Mouse (Mus musculus) kidney, postnatal 14 days (tissue): ENCODE data around the gene Rhbdd3.

Source experiments
- DNase-seq: peaks from one replicate; pipeline ENCODE4 v3.0.0; 2022; ENCODE audit warnings: mixed read lengths

The Rhbdd3 gene

GRCm38 (mm10) chr11:5130111-5130665 lies 31.5 kb downstream of the Rhbdd3 start:
- DNase-seq: no peak

DNA sequence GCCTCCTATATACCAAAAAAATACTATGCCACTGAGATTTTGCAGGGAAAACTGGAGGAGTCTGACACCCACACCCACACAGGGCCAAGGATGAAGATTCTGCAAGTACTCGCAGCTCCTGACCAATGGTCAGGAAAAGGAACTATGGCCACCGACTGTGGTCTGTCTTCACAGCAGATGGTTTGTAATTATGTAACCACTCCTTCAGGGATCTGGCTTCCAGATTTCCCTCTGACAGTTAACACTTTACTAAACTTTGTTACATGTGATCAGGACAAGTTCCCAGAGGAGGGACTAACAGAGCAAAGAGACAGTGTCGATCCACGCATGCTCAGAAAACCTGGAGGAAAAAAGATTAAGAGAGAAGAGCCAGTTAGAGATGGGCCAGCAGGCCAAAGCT lies 34.0 kb downstream of the Rhbdd3 start:
- no peak for DNase-seq

DNA sequence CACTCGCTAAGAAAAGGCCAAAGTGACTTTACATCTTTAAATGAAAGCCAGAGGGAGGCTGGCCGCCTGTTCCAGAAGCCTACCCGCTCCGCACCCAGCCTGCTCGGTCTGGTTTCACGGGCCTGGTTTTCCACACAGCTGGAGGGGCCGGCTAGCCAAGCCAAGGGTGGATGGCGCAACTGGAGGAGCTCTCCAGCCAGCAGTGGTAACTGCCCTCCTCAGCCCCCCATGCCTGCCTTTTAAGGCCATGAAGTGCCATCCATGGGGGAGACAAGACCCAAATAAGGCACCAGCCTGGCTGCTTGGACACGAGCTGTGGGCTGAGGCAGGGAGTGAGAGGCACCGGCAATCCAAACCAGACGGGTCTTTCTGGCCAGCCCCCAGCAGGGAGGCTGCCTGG lies 37.2 kb downstream of the Rhbdd3 start:
- peak; percentile 46 for DNase-seq

DNA sequence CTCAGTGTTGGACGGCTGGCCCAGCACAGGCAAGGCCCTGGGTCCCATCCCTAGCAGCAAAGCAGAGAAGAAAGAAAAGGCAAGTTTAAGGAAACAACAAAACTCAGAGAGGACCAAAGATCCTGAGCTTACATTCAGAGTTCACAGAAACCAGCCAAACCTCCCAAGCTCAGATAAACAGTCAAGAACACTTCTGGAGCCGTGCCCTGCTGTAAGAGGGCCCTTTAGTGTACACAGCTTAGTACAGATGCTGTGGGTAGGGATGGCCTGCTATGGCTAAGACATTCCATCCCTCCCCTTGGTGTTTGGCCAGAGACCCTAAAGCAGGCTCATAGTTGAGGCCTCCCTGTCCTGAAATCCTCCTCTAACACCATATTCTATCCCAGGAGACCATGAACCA lies 39.9 kb downstream of the Rhbdd3 start:
- no peak for DNase-seq

DNA sequence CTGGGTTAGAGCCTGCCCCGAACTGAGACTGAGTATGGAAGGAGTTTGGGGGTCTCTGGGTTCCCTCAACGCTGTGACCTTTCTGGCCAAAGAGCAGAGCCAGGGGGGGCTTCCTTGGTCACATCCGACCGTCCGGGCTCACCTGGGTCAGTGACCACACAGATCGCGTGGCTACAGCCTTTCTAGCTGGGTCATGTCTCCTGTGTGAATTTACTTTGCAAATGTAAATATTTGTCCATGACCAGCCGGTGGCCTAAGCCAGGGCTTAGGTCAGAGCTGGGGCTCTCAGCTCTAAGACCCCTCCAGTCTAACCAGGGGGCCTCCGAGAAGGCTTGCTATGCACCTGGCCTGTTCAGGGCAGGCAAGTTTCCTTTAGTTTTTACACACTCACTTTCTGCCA lies 40.6 kb downstream of the Rhbdd3 start:
- DNase-seq: no peak

DNA sequence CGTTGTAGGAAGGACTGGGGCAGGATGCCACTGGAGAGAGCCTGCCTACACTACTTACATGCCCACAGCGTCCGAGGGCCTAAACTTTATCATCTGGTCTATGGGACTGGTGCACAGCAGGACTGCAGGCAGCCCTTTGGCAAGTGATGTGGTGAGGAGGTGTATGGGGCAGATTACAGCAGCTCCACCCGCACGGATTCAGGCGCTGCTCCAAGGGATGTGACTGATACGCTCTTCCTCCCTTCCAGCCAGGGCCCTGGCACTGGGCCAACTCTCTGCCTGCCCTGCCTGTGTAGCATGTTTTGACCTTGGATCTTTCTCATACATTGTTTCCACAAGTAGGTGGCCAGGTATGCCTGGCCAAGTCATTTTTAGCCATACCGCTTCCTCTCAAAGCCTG lies 41.9 kb downstream of the Rhbdd3 start:
- peak; percentile 89 for DNase-seq

- DNase-seq: peak; percentile 53
These were observed 42.5 kb downstream of the Rhbdd3 start for GRCm38 (mm10) chr11:5141252-5141651.

GRCm38 (mm10) chr11:5141965-5142364 lies 43.2 kb downstream of the Rhbdd3 start:
- no peak for DNase-seq

GRCm38 (mm10) chr11:5145600-5145999 lies 46.9 kb downstream of the Rhbdd3 start:
- DNase-seq: peak; percentile 32

DNA sequence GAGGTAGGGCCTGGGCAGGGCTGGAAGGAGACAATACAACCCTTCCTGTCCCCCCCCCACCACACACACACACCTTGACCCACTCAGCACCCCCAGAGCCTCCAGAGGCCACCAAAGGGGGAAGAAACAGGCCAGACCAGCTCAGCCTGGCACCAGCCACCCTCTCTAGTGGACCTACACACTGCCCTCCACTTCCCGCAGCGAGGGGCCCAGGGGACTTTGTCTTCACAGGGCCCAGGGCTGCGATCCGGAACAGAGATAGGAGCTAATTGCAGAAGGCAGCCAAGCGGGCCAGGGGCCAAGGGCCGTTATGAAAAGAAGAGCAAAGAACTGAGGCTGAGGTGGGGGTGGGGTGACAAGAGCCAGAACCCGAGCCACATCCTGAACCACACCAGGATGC lies 50.5 kb downstream of the Rhbdd3 start:
- peak; percentile 88 for DNase-seq

GRCm38 (mm10) chr11:5149955-5150354 lies 51.2 kb downstream of the Rhbdd3 start:
- no peak for DNase-seq

GRCm38 (mm10) chr11:5150416-5151246 lies 51.9 kb downstream of the Rhbdd3 start:
- peak; percentile 36 for DNase-seq

GRCm38 (mm10) chr11:5151247-5151630 lies 52.5 kb downstream of the Rhbdd3 start:
- peak; percentile 54 for DNase-seq

DNA sequence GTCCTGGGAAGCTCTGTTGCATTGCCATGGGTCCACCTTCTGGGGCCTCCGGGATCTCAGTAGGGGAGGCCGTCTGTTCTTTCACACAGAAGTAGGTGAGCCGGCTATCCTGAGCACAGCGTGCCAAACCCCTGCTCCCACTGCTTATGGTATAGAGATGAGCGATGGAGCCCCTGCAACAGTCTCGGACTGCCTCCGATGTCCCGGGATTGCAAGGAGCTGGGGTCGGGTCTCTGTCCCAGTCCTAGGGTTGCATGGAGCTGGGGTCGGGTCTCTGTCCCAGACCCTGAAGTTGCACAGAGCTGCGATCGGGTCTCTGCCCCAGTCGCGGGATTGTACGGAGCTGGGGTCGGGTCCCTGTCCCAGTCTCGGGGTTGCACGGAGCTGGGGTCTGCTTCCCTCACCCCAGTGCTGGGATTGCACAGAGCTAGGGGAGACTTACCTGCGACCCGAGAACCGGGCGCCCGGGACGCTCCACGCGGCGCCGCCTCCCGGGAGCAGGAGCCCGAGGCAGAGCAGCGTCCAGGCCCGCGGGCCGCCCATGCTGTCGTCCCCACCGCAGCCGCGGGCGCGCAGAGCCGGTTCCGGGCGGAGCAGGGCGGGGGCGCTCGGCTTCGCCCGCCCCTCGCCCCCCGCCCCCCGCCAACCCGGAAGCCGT lies 53.1 kb downstream of the Rhbdd3 start, which contains the start of gene Emid1:
Emid1 (minus strand) TSS at position 578 of the 658 bp plus-strand sequence.
- DNase-seq: peak; percentile 65

- peak; percentile 80 for DNase-seq
These were observed 56.5 kb downstream of the Rhbdd3 start for GRCm38 (mm10) chr11:5154961-5155805.
